Comparison of ENCODE assay signal across 22 mouse cellular contexts in genomic region chr2:129249321-129249720, GRCm38 (mm10).
"Had no signal": no experiment of that assay in that cellular context is flagged by ENCODE, and none has a peak within 500 bp of the region (broad histone marks: within the 10 kb centered on the region; RNA-seq: fewer than 3 reads in every experiment).

No protein-coding gene starts in this region.

- H3K9me3 ChIP-seq: heart, embryonic 13.5 days; heart, embryonic 15.5 days; hindbrain, embryonic 10.5 days; hindbrain, embryonic 12.5 days; intestine, embryonic 15.5 days; limb, embryonic 10.5 days; limb, embryonic 12.5 days had no signal

- H3K4me3 ChIP-seq: gastrocnemius, adult 2 months; heart, adult 2 months; heart, embryonic 13.5 days; heart, embryonic 15.5 days; hindbrain, embryonic 10.5 days; hindbrain, embryonic 12.5 days; intestine, embryonic 15.5 days; layer of hippocampus, adult 2 months; left cerebral cortex, adult 2 months; limb, embryonic 10.5 days; limb, embryonic 12.5 days had no signal

- H3K4me1 ChIP-seq: hindbrain, embryonic 10.5 days; hindbrain, embryonic 12.5 days had no signal

- DNase-seq: gastrocnemius, adult 2 months; gastrocnemius, postnatal 10 days; gastrocnemius, postnatal 25 days; heart, adult 2 months; heart, postnatal 14 days; heart, postnatal 4 days; kidney, adult 18-20 months; kidney, adult 8-10 months; kidney, postnatal 10 days; kidney, postnatal 25 days; kidney, postnatal 4 days; liver had no signal

- H3K27me3 ChIP-seq: heart, embryonic 13.5 days; heart, embryonic 15.5 days; hindbrain, embryonic 12.5 days; intestine, embryonic 15.5 days; limb, embryonic 12.5 days had no signal

- H3K36me3 ChIP-seq: heart, embryonic 13.5 days; heart, embryonic 15.5 days; hindbrain, embryonic 10.5 days; hindbrain, embryonic 12.5 days; intestine, embryonic 15.5 days; limb, embryonic 10.5 days; limb, embryonic 12.5 days had no signal

- H3K27ac ChIP-seq: gastrocnemius, adult 2 months; heart, adult 2 months; heart, embryonic 13.5 days; heart, embryonic 15.5 days; hindbrain, embryonic 10.5 days; hindbrain, embryonic 12.5 days; hindbrain, embryonic 14.5 days; intestine, embryonic 15.5 days; layer of hippocampus, adult 2 months; left cerebral cortex, adult 2 months; limb, embryonic 10.5 days; limb, embryonic 12.5 days had no signal
